Mouse (Mus musculus): ENCODE measurements at regions not wholly inside any gene's neighbourhood (a gene's known extent, or its start where the extent isn't known, plus 50 kb on each side); places are given as distances from the start of the nearest gene placed in this dataset.

DNA sequence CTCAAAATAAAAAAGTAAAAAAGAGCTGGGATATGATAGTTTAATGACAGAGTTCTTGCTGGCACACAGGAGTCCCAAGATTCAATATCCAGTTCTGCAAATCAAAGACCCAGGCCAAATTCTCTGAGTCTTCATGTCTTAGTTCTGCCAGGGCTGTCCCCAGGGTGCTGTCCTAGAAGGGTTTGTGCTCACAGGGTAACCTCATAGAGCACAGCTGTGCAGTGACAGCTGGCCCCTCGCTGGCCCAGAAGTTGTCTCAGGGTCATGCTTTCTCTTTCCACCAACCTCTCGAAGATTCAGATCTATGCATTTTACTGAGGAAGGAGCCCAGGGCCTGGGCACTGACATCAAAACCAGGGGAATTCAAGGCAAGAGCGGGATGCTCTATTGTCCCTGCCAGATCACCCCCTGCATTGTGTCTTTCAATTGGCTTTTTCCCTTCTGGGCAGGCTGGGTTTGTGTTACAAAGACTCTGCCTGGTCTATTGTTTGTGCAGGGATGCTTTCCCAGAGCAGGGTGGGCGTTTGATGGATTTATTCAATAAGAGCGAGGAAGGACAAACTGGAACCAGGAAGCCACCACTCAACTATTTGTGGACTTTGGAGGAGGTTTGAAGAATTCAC is 121.9 kb upstream of the Serp2 start:
- no peak for TF ChIP-seq CTCF (IDR thresholded peaks at IDR 0.05)
- no peak for TF ChIP-seq EP300 (IDR thresholded peaks at IDR 0.05)
